Mouse (Mus musculus): ENCODE measurements around the gene Gm21992.
A peak's percentile ranks its signal among the peaks of the same experiment; 100 is the strongest.

- TF ChIP-seq CTCF (IDR thresholded peaks at IDR 0.05; ENCODE audit: low read depth, low read length) (no peak), POLR2A (IDR thresholded peaks at IDR 0.05; ENCODE audit: borderline replicate concordance, low read depth, low read length) (peak; percentile 81)
Measured at GRCm38 (mm10) chr19:4811063-4811908, at the start of gene Gm21992, which contains the start of gene Rbm14.
